8 mouse cellular contexts compared by ENCODE assay signal in the genomic region with DNA sequence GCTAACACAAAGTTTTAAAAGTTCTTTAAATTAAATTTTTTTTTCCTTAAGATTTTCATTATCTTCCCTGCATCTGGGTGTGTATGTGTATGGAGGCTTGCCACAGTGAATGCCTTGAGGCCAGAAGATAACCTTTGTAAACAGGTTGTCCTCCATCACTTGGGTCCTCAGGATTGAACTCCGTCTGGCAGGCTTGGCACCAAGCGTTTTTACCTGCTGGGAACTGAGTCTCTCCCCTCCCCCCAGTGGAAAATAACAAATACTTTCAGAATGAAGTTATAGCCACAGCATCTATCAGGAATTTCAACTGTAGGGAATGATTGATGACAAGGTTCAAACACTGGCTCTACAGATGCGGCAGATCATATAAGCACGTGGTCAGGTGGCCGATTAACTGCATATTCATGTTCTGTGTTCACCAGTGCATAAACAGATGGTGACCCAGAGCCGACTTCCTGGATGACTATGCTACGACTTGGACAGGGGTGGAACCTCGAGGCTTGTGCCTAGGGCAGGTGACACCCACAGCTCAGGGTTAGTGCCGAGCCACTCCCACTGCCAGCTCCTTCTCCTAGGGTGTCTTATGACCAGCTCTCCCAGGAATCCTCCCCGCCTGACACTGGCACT. TPM values are rescaled to one million over a fixed set of nuclear protein-coding genes. Genes with fewer than 3 reads are reported as not detected.
DNase-seq lines count a peak whose midpoint lies in the region; ATAC-seq and TF ChIP-seq lines count a peak whose summit lies in the region.

No protein-coding gene starts in this region.

- peak; percentile 71 to 86 for DNase-seq in adrenal gland, adult (ENCODE audit: inconsistent age in 2 of 2, low spot score in 1 of 2)
- DNase-seq in adrenal gland, postnatal 4 days (ENCODE audit: low spot score in 2 of 2) = no peak
- DNase-seq in heart, postnatal 25 days (ENCODE audit: low spot score) = peak; percentile 1
- DNase-seq in limb, embryonic 10.5 days (ENCODE audit: low spot score) = peak; percentile 52
- peak; percentile 26 for DNase-seq in midbrain, embryonic 10.5 days (ENCODE audit: low spot score)

- H3K4me2 ChIP-seq in stomach, embryonic 15.5 days = peak overlapping the region; percentile 96

- peaks cover 23% of the 10 kb centered on the region for H3K4me1 ChIP-seq in bone marrow macrophage, adult 2 months (ENCODE audit: control insufficient read depth, insufficient read depth, low read length)
- peaks cover 17% of the 10 kb centered on the region for H3K4me1 ChIP-seq in limb, embryonic 10.5 days
- peaks cover 20% of the 10 kb centered on the region for H3K4me1 ChIP-seq in midbrain, embryonic 10.5 days
- peaks cover 18% of the 10 kb centered on the region for H3K4me1 ChIP-seq in stomach, embryonic 15.5 days

- peaks cover 28% of the 10 kb centered on the region for H3K36me3 ChIP-seq in limb, embryonic 10.5 days
- peaks cover 28% of the 10 kb centered on the region for H3K36me3 ChIP-seq in midbrain, embryonic 10.5 days
- 0 out of 2 replicates have a peak, but pooled peaks cover 11% of the 10 kb centered on the region for H3K36me3 ChIP-seq in stomach, embryonic 15.5 days

- peak overlapping the region; percentile 20; the same call in 1 of the 2 replicates for H3K27ac ChIP-seq in bone marrow macrophage, adult 2 months (ENCODE audit: insufficient read depth, low read depth, low read length)
- 0 out of 2 replicates have a peak overlapping the region, but pooled peaks have one; percentile 85 for H3K27ac ChIP-seq in limb, embryonic 10.5 days
- peak overlapping the region; percentile 88 for H3K27ac ChIP-seq in midbrain, embryonic 10.5 days (replicated peaks)
- H3K27ac ChIP-seq in stomach, embryonic 15.5 days = peak overlapping the region; percentile 83

- no peak for TF ChIP-seq CTCF in bone marrow macrophage, adult 2 months (IDR thresholded peaks at IDR 0.05; ENCODE audit: low read depth, low read length)

- 16% methylated on average over 10 of the region's 10 CpGs for WGBS in limb, embryonic 10.5 days
- WGBS in midbrain, embryonic 10.5 days = 18% methylated on average over 10 of the region's 10 CpGs
- 3% methylated on average over 10 of the region's 10 CpGs for WGBS in stomach, embryonic 15.5 days

- H3K27me3 ChIP-seq in limb, embryonic 10.5 days (ENCODE audit: low read depth, poor library complexity, severe bottlenecking) = no peaks in the 10 kb centered on the region
- H3K27me3 ChIP-seq in midbrain, embryonic 10.5 days (ENCODE audit: low read depth, poor library complexity, severe bottlenecking) = no peaks in the 10 kb centered on the region
- no peaks in the 10 kb centered on the region for H3K27me3 ChIP-seq in stomach, embryonic 15.5 days (replicated peaks)

- H3K4me3 ChIP-seq in bone marrow macrophage, adult 2 months (ENCODE audit: insufficient read depth, low read length) = peak overlapping the region; percentile 86
- H3K4me3 ChIP-seq in limb, embryonic 10.5 days = peak overlapping the region; percentile 89
- H3K4me3 ChIP-seq in midbrain, embryonic 10.5 days = peak overlapping the region; percentile 99
- peak overlapping the region; percentile 87 for H3K4me3 ChIP-seq in stomach, embryonic 15.5 days (replicated peaks)

- TF ChIP-seq POLR2A in bone marrow macrophage, adult 2 months (IDR thresholded peaks at IDR 0.05; ENCODE audit: borderline replicate concordance, low read depth, low read length) = no peak

- ATAC-seq in erythroid progenitor cell, adult 5-6 weeks (replicated peaks; ENCODE audit: low FRiP score, poor library complexity, severe bottlenecking) = peak; percentile 93
- ATAC-seq in stomach, embryonic 15.5 days (ENCODE audit: insufficient read depth, low FRiP score, low read depth) = peak; percentile 90

- no peaks in the 10 kb centered on the region for H3K9me3 ChIP-seq in limb, embryonic 10.5 days (replicated peaks)
- H3K9me3 ChIP-seq in midbrain, embryonic 10.5 days (replicated peaks) = no peaks in the 10 kb centered on the region
- H3K9me3 ChIP-seq in stomach, embryonic 15.5 days = no peaks in the 10 kb centered on the region

- H3K9ac ChIP-seq in stomach, embryonic 15.5 days = no peak overlapping the region

- intact Hi-C loops in heart, postnatal 25 days (cut with DNase I) = loop anchor here (5.0 kb wide), 1 partner anchor 53 kb away; the partner anchor contains the start of gene Adat1

RNA-seq across cellular contexts. Expression of gene Gabarapl2, which starts 0.9 kb away (rescaled TPM):
- total RNA-seq in adrenal gland, postnatal 4 days (2021) = 100 to 1,000 TPM; 115 to 125 TPM
- 89.6 and 94.9 TPM in 2 replicates for polyA plus RNA-seq in bone marrow macrophage, adult 2 months (2012; ENCODE audit: insufficient read depth, insufficient read length, missing spikeins)
- 108 and 118 TPM in 2 replicates for total RNA-seq in erythroid progenitor cell, adult 5-6 weeks (2015; ENCODE audit: low replicate concordance)
- total RNA-seq in erythroid progenitor cell, adult 5-6 weeks (2017; ENCODE audit: low replicate concordance) = 89.5 and 99.1 TPM in 2 replicates
- total RNA-seq in heart, postnatal 25 days (2021) = 100 to 1,000 TPM; 123 to 129 TPM
- polyA plus RNA-seq in limb, embryonic 10.5 days (2016; fragmentation: Nextera tagmentation; extraction: Ambion mirVana) = 166 and 173 TPM in 2 replicates
- 235 and 259 TPM in 2 replicates for polyA plus RNA-seq in midbrain, embryonic 10.5 days (2016; fragmentation: Nextera tagmentation; extraction: Ambion mirVana)
- 189 and 205 TPM in 2 replicates for polyA plus RNA-seq in stomach, embryonic 15.5 days (2015; fragmentation: Nextera tagmentation; extraction: Ambion mirVana)

RNA-seq across cellular contexts. Expression of gene Tmem231, which starts 5.9 kb away (rescaled TPM):
- total RNA-seq in adrenal gland, postnatal 4 days (2021) = 10 to 100 TPM in 1 of 2 experiments, 1 to 10 TPM in 1; 7.1 to 10.3 TPM
- 0.92 and 1.9 TPM in 2 replicates for polyA plus RNA-seq in bone marrow macrophage, adult 2 months (2012; ENCODE audit: insufficient read depth, insufficient read length, missing spikeins)
- 5.8 and 8.0 TPM in 2 replicates for total RNA-seq in erythroid progenitor cell, adult 5-6 weeks (2015; ENCODE audit: low replicate concordance)
- 18.7 and 19.3 TPM in 2 replicates for total RNA-seq in erythroid progenitor cell, adult 5-6 weeks (2017; ENCODE audit: low replicate concordance)
- 1 to 10 TPM; 1.5 to 2.1 TPM for total RNA-seq in heart, postnatal 25 days (2021)
- polyA plus RNA-seq in limb, embryonic 10.5 days (2016; fragmentation: Nextera tagmentation; extraction: Ambion mirVana) = 18.0 and 24.2 TPM in 2 replicates
- polyA plus RNA-seq in midbrain, embryonic 10.5 days (2016; fragmentation: Nextera tagmentation; extraction: Ambion mirVana) = 26.7 TPM in 2 replicates
- 10.8 and 13.1 TPM in 2 replicates for polyA plus RNA-seq in stomach, embryonic 15.5 days (2015; fragmentation: Nextera tagmentation; extraction: Ambion mirVana)

RNA-seq across cellular contexts. Expression of gene Chst5, which starts 29.4 kb away (rescaled TPM):
- total RNA-seq in adrenal gland, postnatal 4 days (2021) = under 1 TPM; 0.34 to 0.59 TPM
- not detected in 2 replicates for polyA plus RNA-seq in bone marrow macrophage, adult 2 months (2012; ENCODE audit: insufficient read depth, insufficient read length, missing spikeins)
- total RNA-seq in erythroid progenitor cell, adult 5-6 weeks (2015; ENCODE audit: low replicate concordance) = not detected in 2 replicates
- not detected in 2 replicates for total RNA-seq in erythroid progenitor cell, adult 5-6 weeks (2017; ENCODE audit: low replicate concordance)
- total RNA-seq in heart, postnatal 25 days (2021) = not detected
- polyA plus RNA-seq in limb, embryonic 10.5 days (2016; fragmentation: Nextera tagmentation; extraction: Ambion mirVana) = 1.8 and 2.4 TPM in 2 replicates
- 2.1 and 2.9 TPM in 2 replicates for polyA plus RNA-seq in midbrain, embryonic 10.5 days (2016; fragmentation: Nextera tagmentation; extraction: Ambion mirVana)
- 2.0 and 2.2 TPM in 2 replicates for polyA plus RNA-seq in stomach, embryonic 15.5 days (2015; fragmentation: Nextera tagmentation; extraction: Ambion mirVana)

RNA-seq across cellular contexts. Expression of gene Adat1, which starts 52.5 kb away (rescaled TPM):
- 1 to 10 TPM; 3.6 TPM for total RNA-seq in adrenal gland, postnatal 4 days (2021)
- 2.4 and 3.1 TPM in 2 replicates for polyA plus RNA-seq in bone marrow macrophage, adult 2 months (2012; ENCODE audit: insufficient read depth, insufficient read length, missing spikeins)
- total RNA-seq in erythroid progenitor cell, adult 5-6 weeks (2015; ENCODE audit: low replicate concordance) = 0.42 TPM in 1 of 2 replicates, not detected in the other
- total RNA-seq in erythroid progenitor cell, adult 5-6 weeks (2017; ENCODE audit: low replicate concordance) = 1.8 TPM in 1 of 2 replicates, not detected in the other
- total RNA-seq in heart, postnatal 25 days (2021) = 1 to 10 TPM; 1.5 to 2.4 TPM
- polyA plus RNA-seq in limb, embryonic 10.5 days (2016; fragmentation: Nextera tagmentation; extraction: Ambion mirVana) = 18.3 and 18.4 TPM in 2 replicates
- 13.1 and 15.9 TPM in 2 replicates for polyA plus RNA-seq in midbrain, embryonic 10.5 days (2016; fragmentation: Nextera tagmentation; extraction: Ambion mirVana)
- polyA plus RNA-seq in stomach, embryonic 15.5 days (2015; fragmentation: Nextera tagmentation; extraction: Ambion mirVana) = 8.5 and 10.0 TPM in 2 replicates

Comparison
In these comparisons a context has a peak if more than half of its experiments do, and no peak if none do; other contexts are left out.
1. DNase-seq: peak in adrenal gland, adult (2 of 2), heart, postnatal 25 days (single experiment), limb, embryonic 10.5 days (single experiment) and midbrain, embryonic 10.5 days (single experiment); none in adrenal gland, postnatal 4 days (0 of 2).
2. H3K27ac ChIP-seq: peak in every context shown above with its lines; median percentile 88 in midbrain, embryonic 10.5 days; 85 in limb, embryonic 10.5 days; 83 in stomach, embryonic 15.5 days; 20 in bone marrow macrophage, adult 2 months.
3. Peak in every context shown above with its lines, with median percentiles within 50 percentile points of each other: H3K4me3 ChIP-seq.